Mouse (Mus musculus) kidney, adult 9 months (tissue): ENCODE measurements around the gene Olfr298.

Experiments
- DNase-seq: peaks from one replicate; pipeline ENCODE4 v3.0.0; 2022

The Olfr298 gene

DNA sequence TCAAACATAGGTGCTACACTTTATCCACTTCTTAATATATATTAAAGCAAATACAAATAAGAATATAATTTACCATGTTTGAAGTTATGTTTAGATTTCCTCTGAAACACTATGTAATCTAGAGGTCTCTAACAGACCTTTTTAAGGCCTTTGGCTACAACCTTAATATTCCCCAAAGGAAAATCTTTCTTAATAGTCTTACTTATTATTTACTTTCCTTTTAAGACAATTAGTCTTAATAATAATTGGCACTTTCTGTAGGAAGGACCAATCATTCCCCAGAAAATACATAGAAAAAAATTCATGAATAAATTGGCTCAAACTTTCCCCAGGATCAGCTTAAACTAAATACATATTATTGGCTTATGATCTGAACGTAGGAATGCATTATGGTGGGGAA, at the start of gene Olfr298:
Olfr298 (minus strand) TSS at position 101 of the 400 bp plus-strand sequence.
- no peak for DNase-seq

DNA sequence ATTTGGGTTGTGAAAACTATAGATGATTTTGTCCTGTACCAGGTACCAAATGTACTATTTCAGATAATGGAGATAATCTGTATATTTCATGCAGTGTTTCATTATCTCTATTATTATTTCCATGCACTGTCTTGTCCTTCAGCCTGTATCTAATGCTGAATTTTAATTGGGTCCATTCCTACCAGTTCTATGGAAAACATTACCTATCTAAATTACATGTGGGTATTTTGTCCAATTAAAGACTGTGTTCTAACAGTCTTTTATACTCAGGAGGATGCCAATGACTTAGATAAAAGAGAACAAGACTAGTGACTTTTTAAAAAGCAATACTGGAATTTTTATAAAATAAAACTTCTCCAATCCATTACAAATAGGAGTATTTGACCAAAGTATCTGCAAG, 27.4 kb upstream of the Olfr298 start, which contains the start of gene Olfr297:
Olfr297 (plus strand) TSS at position 301 of the 400 bp plus-strand sequence.
- no peak for DNase-seq

DNA sequence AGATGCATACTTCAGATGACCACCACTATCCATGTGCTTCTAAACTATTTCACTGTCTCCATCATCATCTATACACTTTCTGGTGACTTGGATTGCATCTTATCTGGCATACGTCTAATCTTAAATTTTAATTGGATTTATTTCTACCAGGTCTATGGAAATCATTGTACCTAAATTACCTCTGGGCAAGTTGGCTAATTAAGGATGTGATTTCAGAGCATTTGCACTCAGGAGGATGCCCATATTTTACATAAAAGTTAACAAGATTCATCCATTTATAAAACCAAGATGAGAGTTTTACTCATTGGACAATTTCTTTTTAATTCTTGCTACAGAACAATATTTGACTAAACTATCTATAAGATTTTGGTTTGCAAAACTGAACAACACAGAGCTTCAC, 32.7 kb downstream of the Olfr298 start, which contains the start of gene Olfr299:
Olfr299 (plus strand) TSS at position 301 of the 400 bp plus-strand sequence.
- DNase-seq, result no peak
